Mouse (Mus musculus) stomach, embryonic 14.5 days (tissue): ENCODE measurements around the gene Rgs7. TPM values are rescaled to one million over a fixed set of nuclear protein-coding genes. Genes with fewer than 3 reads are reported as not detected.

Experiments used
- ATAC-seq: fragments of 200-750 bp; cut with Nextera tagmentation; 2 replicates; pipeline ENCODE4 v1.8.0; 2017; ENCODE audit warnings: low read depth, moderate TSS enrichment; ENCODE audit not compliant: insufficient number of reproducible peaks, insufficient read depth, low FRiP score
- H3K27ac ChIP-seq: fragments of 300-500 bp; sonication (generic); 2 replicates; pipeline ENCODE4 v1.5.1; 2014; ENCODE audit warnings: mild to moderate bottlenecking, low read length, moderate library complexity, mixed read lengths
- H3K27me3 ChIP-seq: fragments of 300-500 bp; sonication (generic); 2 replicates; pipeline ENCODE4 v1.6.1; 2014; ENCODE audit warnings: low read length, control low read depth, mixed read lengths; ENCODE audit not compliant: control insufficient read depth, insufficient read depth
- H3K36me3 ChIP-seq: fragments of 300-500 bp; sonication (generic); 2 replicates; pipeline ENCODE4 v1.6.1; 2014; ENCODE audit warnings: mild to moderate bottlenecking, control low read depth, low read length, moderate library complexity, mixed read lengths; ENCODE audit not compliant: control insufficient read depth, insufficient read depth
- H3K4me1 ChIP-seq: fragments of 300-500 bp; sonication (generic); 2 replicates; pipeline ENCODE4 v1.6.1; 2014; ENCODE audit warnings: low read length, control low read depth, mixed read lengths; ENCODE audit not compliant: control insufficient read depth, insufficient read depth
- H3K4me2 ChIP-seq: fragments of 300-500 bp; sonication (generic); replicated peaks from 2 replicates; pipeline ENCODE4 v1.6.1; 2014; ENCODE audit warnings: low read depth, low read length, control low read depth
- H3K4me3 ChIP-seq: fragments of 300-500 bp; sonication (generic); 2 replicates; pipeline ENCODE4 v1.5.1; 2014; ENCODE audit warnings: low read depth, low read length, control low read depth
- H3K9ac ChIP-seq: fragments of 300-500 bp; sonication (generic); replicated peaks from 2 replicates; pipeline ENCODE4 v1.6.1; 2014; ENCODE audit warnings: low read depth, mild to moderate bottlenecking, control low read depth, low read length, moderate library complexity, mixed read lengths
- H3K9me3 ChIP-seq: fragments of 300-500 bp; sonication (generic); 2 replicates; pipeline ENCODE4 v1.6.1; 2016; ENCODE audit warnings: low read depth, low read length, control low read depth; ENCODE audit not compliant: control insufficient read depth
- whole genome bisulfite sequencing: fragments of 180-500 bp; shearing (Covaris S2); extraction: QIAGEN DNeasy Blood & Tissue Kit; methylation state at CpG from one replicate; pipeline ENCODE4 v1.1.7; 2014; 5-methylcytosine and 5-hydroxymethylcytosine counted together
- polyA plus RNA-seq: library from polyadenylated mRNA; unstranded; fragments of >200 nt; fragmentation: Nextera tagmentation; extraction: Ambion mirVana; gene quantifications from 2 replicates; pipeline ENCODE4 v1.2.1, GENCODE M21; 2014

Gene Rgs7
- polyA plus RNA-seq, 1 experiment from 2014 or later, result 2.1 TPM

GRCm38 (mm10) chr1:175509989-175510388 lies 17.7 kb upstream of the Rgs7 start:
- Histone ChIP-seq H3K4me2 (no peak overlapping the region), H3K9ac (no peak overlapping the region), H3K4me1 (no peaks in the 10 kb centered on the region), H3K4me3 (no peak overlapping the region), H3K27me3 (no peaks in the 10 kb centered on the region), H3K27ac (no peak overlapping the region), H3K36me3 (no peaks in the 10 kb centered on the region), H3K9me3 (no peaks in the 10 kb centered on the region)
- WGBS, result 78% methylated on average over 3 of the region's 3 CpGs
- no peak for ATAC-seq

DNA sequence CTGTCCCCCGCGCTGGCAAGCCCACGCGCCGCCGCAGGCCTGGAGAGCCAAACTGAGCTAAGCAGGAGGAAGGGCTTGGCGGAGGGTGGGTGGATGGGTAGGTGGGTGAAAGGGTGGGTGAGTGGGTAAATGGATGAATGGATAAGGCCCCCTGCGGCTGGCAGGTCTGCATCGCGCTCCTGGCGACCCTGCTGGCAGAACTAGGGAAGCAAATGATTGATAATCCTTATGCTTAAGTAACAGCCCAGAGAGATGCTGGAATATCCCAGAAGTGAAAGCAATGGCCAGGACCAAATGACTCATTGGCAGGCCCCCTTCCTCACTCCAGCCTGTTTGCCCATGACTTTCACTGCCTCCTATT lies 363 bp upstream of the Rgs7 start:
- Histone ChIP-seq H3K4me3 (peak overlapping the region; percentile 60), H3K9ac (peak overlapping the region; percentile 28; the same call in 1 of the 2 replicates), H3K27me3 (no peaks in the 10 kb centered on the region), H3K9me3 (no peaks in the 10 kb centered on the region), H3K4me1 (peaks cover 4% of the 10 kb centered on the region; the same call in 1 of the 2 replicates), H3K27ac (no peak overlapping the region), H3K36me3 (no peaks in the 10 kb centered on the region), H3K4me2 (peak overlapping the region; percentile 96)
- ATAC-seq, result no peak; the same call in 1 of the 2 replicates
- 2% methylated on average over 11 of the region's 11 CpGs for WGBS

GRCm38 (mm10) chr1:175491511-175491860 lies 814 bp downstream of the Rgs7 start:
- H3K9ac ChIP-seq, result no peak overlapping the region
- H3K9me3 ChIP-seq, result no peaks in the 10 kb centered on the region
- ATAC-seq, result no peak; the same call in 1 of the 2 replicates
- 21% methylated on average over 6 of the region's 6 CpGs for WGBS
- no peak overlapping the region for H3K27ac ChIP-seq
- no peaks in the 10 kb centered on the region for H3K36me3 ChIP-seq
- peaks cover 4% of the 10 kb centered on the region; the same call in 1 of the 2 replicates for H3K4me1 ChIP-seq
- H3K4me2 ChIP-seq, result peak overlapping the region; percentile 96
- peak overlapping the region; percentile 60 for H3K4me3 ChIP-seq
- H3K27me3 ChIP-seq, result no peaks in the 10 kb centered on the region

GRCm38 (mm10) chr1:175485109-175485508 lies 7.2 kb downstream of the Rgs7 start:
- Histone ChIP-seq H3K27ac (no peak overlapping the region), H3K9me3 (no peaks in the 10 kb centered on the region), H3K4me2 (no peak overlapping the region), H3K4me3 (no peak overlapping the region), H3K4me1 (no peaks in the 10 kb centered on the region), H3K36me3 (no peaks in the 10 kb centered on the region), H3K9ac (no peak overlapping the region), H3K27me3 (no peaks in the 10 kb centered on the region)
- 59% methylated on average over 4 of the region's 4 CpGs for WGBS
- no peak for ATAC-seq

DNA sequence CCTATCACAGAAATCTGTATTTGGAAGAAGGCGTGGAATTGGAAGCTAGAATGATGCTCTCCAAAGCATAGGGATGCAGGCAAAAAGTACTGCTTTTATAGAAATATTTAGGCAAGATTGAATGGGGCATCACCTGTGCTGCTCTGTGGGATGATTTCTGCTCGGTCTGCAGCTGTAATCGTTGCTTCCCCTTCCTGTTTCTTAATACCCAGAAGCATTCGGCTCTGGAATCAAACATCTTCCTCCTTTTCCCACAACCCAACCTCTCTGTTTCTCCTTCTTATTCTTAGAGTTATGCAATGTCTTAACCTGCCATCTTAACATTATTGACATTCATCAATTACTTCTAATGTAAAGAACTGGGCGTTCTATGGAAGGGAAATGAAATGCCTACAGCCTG lies 19.2 kb downstream of the Rgs7 start:
- 79% methylated on average over 5 of the region's 5 CpGs for WGBS
- H3K9me3 ChIP-seq, result no peaks in the 10 kb centered on the region
- H3K27me3 ChIP-seq, result no peaks in the 10 kb centered on the region
- no peaks in the 10 kb centered on the region for H3K36me3 ChIP-seq
- H3K9ac ChIP-seq, result no peak overlapping the region
- no peaks in the 10 kb centered on the region for H3K4me1 ChIP-seq
- no peak for ATAC-seq
- no peak overlapping the region for H3K4me3 ChIP-seq
- H3K4me2 ChIP-seq, result no peak overlapping the region
- H3K27ac ChIP-seq, result no peak overlapping the region

DNA sequence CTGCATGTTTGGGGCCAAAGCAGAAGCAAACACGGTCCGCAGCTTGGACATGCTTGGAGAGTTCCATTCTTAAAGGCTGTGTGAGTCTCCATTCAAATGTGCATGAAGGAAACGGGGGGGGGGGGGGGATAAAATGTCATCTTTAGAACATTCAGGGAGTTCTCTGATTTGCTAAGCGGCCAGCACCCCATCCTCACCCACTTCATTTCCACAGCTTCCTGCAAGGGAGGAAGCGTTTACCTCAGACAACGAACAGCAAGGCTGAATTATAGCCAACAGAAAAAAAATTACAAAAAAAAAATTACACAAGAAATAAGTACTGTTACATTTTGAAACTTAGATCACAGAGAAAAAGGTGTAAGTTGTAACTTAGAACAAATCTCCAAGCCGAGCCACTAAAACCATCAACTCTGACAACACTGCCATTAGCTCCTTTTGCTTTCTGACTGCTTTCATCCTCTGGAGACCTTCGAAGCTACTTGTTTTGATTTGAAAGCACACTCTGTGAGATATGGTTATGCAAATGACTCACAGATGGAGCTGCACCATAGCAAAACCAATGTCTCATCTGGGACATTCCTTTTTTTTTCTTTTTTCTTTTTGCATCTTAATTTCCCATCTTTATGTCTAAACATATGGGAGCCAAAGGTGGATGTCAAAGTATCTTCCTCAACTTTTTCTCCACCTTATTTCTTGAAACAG lies 23.1 kb downstream of the Rgs7 start:
- H3K4me1 ChIP-seq, result no peaks in the 10 kb centered on the region
- no peak overlapping the region for H3K4me3 ChIP-seq
- no peaks in the 10 kb centered on the region for H3K36me3 ChIP-seq
- no peak overlapping the region for H3K9ac ChIP-seq
- H3K9me3 ChIP-seq, result no peaks in the 10 kb centered on the region
- ATAC-seq, result no peak
- H3K27ac ChIP-seq, result no peak overlapping the region
- no peak overlapping the region for H3K4me2 ChIP-seq
- H3K27me3 ChIP-seq, result no peaks in the 10 kb centered on the region
- 64% methylated on average over 8 of the region's 8 CpGs for WGBS

GRCm38 (mm10) chr1:175464566-175464965 lies 27.7 kb downstream of the Rgs7 start:
- no peaks in the 10 kb centered on the region for H3K27me3 ChIP-seq
- no peaks in the 10 kb centered on the region for H3K4me1 ChIP-seq
- H3K9ac ChIP-seq, result no peak overlapping the region
- no peak overlapping the region for H3K4me3 ChIP-seq
- H3K36me3 ChIP-seq, result no peaks in the 10 kb centered on the region
- no peak overlapping the region for H3K27ac ChIP-seq
- no peak for ATAC-seq
- H3K4me2 ChIP-seq, result no peak overlapping the region
- no peaks in the 10 kb centered on the region for H3K9me3 ChIP-seq
- WGBS, result 85% methylated on average over 2 of the region's 2 CpGs

GRCm38 (mm10) chr1:175462351-175462750 lies 29.9 kb downstream of the Rgs7 start:
- Histone ChIP-seq H3K4me1 (no peaks in the 10 kb centered on the region), H3K27me3 (no peaks in the 10 kb centered on the region), H3K27ac (no peak overlapping the region), H3K4me2 (no peak overlapping the region), H3K9ac (no peak overlapping the region), H3K36me3 (no peaks in the 10 kb centered on the region), H3K9me3 (no peaks in the 10 kb centered on the region), H3K4me3 (no peak overlapping the region)
- no peak for ATAC-seq
- 90% methylated on average over 2 of the region's 2 CpGs for WGBS

DNA sequence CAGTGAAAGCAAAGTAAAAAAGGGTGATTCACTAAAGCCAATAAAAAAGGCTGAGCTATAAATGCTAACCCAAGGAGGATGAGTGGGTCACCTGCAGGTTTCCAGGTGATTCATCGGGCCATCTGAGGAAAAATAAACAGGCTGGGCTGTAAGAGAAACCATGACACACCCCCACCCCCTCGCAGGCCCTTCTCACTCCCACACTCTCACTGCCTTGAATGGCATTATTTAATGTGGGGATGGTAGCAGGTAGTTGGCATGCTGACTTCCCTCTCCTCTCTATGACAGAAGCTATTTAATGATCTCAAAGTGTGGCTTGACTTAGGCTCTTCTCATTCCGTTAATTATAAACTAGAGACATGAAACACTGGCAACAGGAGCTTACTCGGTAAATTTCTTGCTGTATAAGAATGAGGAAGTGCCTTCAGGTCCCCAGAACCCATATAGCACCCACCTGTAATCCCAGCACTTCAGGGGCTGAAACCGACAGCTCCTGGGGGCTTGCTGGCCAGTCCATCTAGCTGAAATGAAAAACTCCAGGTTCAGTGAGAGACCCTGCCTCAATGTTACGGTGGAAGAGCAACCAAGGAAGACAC lies 38.2 kb downstream of the Rgs7 start:
- H3K27me3 ChIP-seq, result no peaks in the 10 kb centered on the region
- ATAC-seq, result no peak
- no peak overlapping the region for H3K9ac ChIP-seq
- 70% methylated on average over 6 of the region's 6 CpGs for WGBS
- no peak overlapping the region for H3K4me3 ChIP-seq
- H3K36me3 ChIP-seq, result no peaks in the 10 kb centered on the region
- no peak overlapping the region for H3K4me2 ChIP-seq
- no peak overlapping the region for H3K27ac ChIP-seq
- H3K9me3 ChIP-seq, result no peaks in the 10 kb centered on the region
- H3K4me1 ChIP-seq, result no peaks in the 10 kb centered on the region
